Mouse (Mus musculus) megakaryocyte, embryonic 14.5 days (primary cell): Measurements from ENCODE around the gene Abca7. TPM values are rescaled to one million over a fixed set of nuclear protein-coding genes. Genes with fewer than 3 reads are reported as not detected.
"Not testable (repeated sequence)": the region's sequence is repeated elsewhere in the genome, so short reads cannot be mapped to it uniquely, and the experiment has no call there.

Experiments used
- H3K27me3 ChIP-seq: replicated peaks from 2 replicates; pipeline ENCODE3; 2012; ENCODE audit warnings: inconsistent platforms
- H3K36me3 ChIP-seq: replicated peaks from 2 replicates; pipeline ENCODE3; 2012; ENCODE audit warnings: low read length, inconsistent platforms, mixed read lengths
- H3K4me1 ChIP-seq: 2 replicates; pipeline ENCODE4 v1.6.1; 2012; ENCODE audit warnings: inconsistent platforms
- H3K4me3 ChIP-seq: replicated peaks from 2 replicates; pipeline ENCODE3; 2012; ENCODE audit warnings: moderate library complexity, mild to moderate bottlenecking, inconsistent platforms
- H3K9me3 ChIP-seq: 2 replicates; pipeline ENCODE4 v1.6.1; 2012; ENCODE audit warnings: inconsistent platforms
- FLI1 ChIP-seq: IDR thresholded peaks from 2 replicates; pipeline ENCODE4 v1.6.1; 2012; ENCODE audit warnings: low read length, inconsistent platforms, mixed read lengths
- GATA1 ChIP-seq: IDR thresholded peaks from 3 replicates; pipeline ENCODE4 v1.6.1; 2012; ENCODE audit warnings: mixed read lengths, low read length, inconsistent platforms, borderline replicate concordance
- polyA plus RNA-seq: library from polyadenylated mRNA; stranded (reverse); fragments of >175 nt; gene quantifications from 2 replicates; pipeline ENCODE4 v1.2.3, GENCODE M21; 2012; ENCODE audit warnings: low replicate concordance; ENCODE audit not compliant: insufficient read depth

Gene Abca7
- polyA plus RNA-seq, 1 experiment: 47.4 TPM

DNA sequence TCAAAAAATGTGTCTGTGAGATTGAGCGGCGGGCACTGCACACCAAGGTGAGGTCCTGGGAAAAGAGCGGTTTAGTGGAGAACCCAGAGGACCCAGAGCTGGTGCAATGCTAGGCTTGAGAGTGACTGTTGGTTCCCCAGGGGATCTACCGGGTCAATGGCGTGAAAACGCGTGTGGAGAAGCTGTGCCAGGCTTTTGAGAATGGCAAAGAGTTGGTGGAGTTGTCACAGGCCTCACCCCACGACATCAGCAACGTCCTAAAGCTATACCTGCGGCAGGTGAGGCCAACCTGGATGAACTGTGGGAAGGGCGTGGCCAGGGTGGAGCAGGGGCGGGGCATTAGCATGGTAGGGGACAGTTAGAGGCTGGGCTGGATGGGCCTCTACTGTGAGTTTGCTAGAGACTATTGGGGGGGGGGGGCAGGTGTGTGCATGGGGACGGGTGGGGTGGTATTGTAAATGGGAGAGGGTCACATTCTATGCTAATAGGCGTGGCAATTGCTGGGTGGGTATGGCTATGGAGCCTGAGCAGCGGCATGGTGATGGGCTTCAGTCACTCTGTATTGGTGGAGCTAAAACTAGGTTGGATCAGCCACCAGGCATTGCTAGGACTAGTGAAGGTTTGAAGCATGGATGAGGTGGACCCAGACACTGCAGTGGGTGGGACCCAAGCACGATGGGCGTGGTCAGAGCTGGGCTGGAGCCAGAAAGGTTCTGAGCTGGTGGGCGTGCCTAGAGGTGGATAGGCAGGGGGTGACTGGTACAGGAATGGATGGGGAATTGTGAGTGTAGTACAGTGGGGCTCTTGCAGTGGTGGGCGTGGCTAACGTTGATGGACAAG is 31.6 kb downstream of the Abca7 start:
- H3K27me3 ChIP-seq: no peaks in the 10 kb centered on the region
- H3K4me1 ChIP-seq: peaks cover 99% of the 10 kb centered on the region
- H3K9me3 ChIP-seq: no peaks in the 10 kb centered on the region
- TF ChIP-seq FLI1 (no peak), GATA1 (no peak)
- peak overlapping the region; percentile 79 for H3K4me3 ChIP-seq
- H3K36me3 ChIP-seq: peaks cover 99% of the 10 kb centered on the region

DNA sequence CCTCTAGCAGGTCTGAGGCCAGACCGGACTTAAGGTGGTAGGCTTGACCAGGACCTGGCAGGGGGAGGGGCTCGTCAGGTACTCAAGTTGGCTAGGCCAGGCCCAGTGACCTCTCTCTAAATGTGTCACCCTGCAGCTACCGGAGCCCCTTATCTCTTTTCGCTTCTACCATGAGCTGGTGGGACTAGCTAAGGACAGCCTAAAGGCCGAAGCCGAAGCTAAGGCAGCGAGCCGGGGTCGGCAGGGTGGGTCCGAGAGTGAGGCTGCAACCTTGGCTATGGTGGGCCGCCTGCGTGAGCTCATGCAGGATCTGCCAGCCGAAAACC is 32.2 kb downstream of the Abca7 start:
- no peaks in the 10 kb centered on the region for H3K27me3 ChIP-seq
- TF ChIP-seq GATA1 (no peak), FLI1 (no peak)
- peak overlapping the region; percentile 76 for H3K4me3 ChIP-seq
- H3K4me1 ChIP-seq: peaks cover 99% of the 10 kb centered on the region
- H3K36me3 ChIP-seq: peaks cover 99% of the 10 kb centered on the region
- no peaks in the 10 kb centered on the region for H3K9me3 ChIP-seq

DNA sequence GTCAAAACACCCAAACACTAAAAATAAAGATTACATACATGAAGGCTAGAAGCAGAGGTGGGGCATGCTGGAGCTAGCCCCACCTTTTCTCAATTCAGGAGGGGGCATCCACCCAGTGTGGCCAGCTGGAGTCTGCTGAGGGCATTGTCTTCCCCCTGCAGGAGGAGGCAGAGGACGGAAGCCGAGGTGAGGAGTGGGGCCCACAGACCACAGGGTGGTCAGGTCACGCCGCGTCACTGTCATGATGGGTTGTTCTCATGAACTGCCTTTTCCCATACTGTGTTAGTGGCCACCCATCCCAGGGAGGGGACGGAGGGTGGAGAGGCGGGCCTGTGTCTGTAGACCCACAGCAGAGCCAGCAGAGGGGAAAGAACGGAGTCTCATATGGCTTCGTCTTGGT is 33.9 kb downstream of the Abca7 start:
- H3K9me3 ChIP-seq: no peaks in the 10 kb centered on the region
- no peaks in the 10 kb centered on the region for H3K27me3 ChIP-seq
- peak overlapping the region; percentile 83 for H3K4me3 ChIP-seq
- peaks cover 99% of the 10 kb centered on the region for H3K4me1 ChIP-seq
- peaks cover 99% of the 10 kb centered on the region for H3K36me3 ChIP-seq
- TF ChIP-seq FLI1: no peak
- no peak for TF ChIP-seq GATA1

DNA sequence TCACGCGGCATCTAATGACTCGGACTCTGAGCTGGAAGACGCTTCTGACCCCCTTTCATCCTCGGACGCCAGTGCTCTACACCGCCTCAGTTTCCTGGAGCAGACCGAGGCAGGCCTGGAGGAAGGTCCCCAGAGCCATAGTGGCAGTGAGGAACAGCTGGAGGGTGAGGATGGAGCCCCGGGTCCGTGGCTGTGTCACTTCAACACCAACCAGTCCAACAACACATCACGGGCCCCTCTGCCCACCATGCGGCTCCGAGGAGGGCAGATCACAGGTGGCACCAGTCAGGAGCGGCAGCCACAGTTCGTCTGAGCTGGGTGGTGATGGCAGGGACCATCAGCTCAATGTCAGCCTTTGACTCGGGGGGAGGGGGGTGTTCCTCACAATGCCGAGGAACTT is 34.4 kb downstream of the Abca7 start:
- Histone ChIP-seq H3K4me1 (peaks cover 99% of the 10 kb centered on the region), H3K36me3 (peaks cover 99% of the 10 kb centered on the region), H3K27me3 (no peaks in the 10 kb centered on the region), H3K9me3 (no peaks in the 10 kb centered on the region), H3K4me3 (peak overlapping the region; percentile 83)
- TF ChIP-seq GATA1: no peak
- no peak for TF ChIP-seq FLI1

DNA sequence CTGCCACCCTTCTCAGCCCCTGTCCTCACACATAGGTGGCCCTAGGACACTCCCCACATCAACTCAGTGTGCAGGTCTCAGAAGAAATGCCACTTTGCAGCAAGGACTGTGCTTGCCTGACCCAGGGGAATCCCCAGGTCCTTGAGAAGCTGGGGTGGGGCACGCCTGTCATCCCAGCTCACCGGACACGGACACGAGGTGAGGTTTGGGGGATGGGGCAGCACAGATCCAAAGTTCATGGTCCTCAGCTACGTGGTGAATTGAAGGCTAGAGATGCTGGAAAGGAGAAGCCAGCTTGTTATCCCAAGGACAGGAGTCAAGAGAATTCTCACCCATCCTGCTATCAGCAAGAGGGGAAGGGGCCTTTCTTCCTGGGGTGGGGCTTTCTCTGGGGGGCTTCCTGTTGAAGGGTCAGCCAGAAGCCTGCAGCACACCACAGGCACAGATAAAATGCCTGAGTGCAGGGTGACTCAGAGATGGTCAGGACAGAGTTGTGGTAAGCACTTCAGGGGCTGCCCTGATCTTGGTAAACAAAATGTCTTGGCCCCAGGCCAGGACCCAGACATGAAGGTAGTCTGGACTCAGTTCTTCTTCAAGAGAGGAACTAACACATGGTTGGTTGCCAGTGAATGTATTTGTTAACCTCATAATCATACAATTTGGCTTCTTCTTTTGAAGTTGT is 36.6 kb downstream of the Abca7 start:
- TF ChIP-seq FLI1: peak; percentile 88
- peak; percentile 92 for TF ChIP-seq GATA1
- Histone ChIP-seq H3K36me3 (peaks cover 99% of the 10 kb centered on the region), H3K4me1 (peaks cover 99% of the 10 kb centered on the region), H3K27me3 (no peaks in the 10 kb centered on the region), H3K9me3 (no peaks in the 10 kb centered on the region), H3K4me3 (peak overlapping the region; percentile 83)

DNA sequence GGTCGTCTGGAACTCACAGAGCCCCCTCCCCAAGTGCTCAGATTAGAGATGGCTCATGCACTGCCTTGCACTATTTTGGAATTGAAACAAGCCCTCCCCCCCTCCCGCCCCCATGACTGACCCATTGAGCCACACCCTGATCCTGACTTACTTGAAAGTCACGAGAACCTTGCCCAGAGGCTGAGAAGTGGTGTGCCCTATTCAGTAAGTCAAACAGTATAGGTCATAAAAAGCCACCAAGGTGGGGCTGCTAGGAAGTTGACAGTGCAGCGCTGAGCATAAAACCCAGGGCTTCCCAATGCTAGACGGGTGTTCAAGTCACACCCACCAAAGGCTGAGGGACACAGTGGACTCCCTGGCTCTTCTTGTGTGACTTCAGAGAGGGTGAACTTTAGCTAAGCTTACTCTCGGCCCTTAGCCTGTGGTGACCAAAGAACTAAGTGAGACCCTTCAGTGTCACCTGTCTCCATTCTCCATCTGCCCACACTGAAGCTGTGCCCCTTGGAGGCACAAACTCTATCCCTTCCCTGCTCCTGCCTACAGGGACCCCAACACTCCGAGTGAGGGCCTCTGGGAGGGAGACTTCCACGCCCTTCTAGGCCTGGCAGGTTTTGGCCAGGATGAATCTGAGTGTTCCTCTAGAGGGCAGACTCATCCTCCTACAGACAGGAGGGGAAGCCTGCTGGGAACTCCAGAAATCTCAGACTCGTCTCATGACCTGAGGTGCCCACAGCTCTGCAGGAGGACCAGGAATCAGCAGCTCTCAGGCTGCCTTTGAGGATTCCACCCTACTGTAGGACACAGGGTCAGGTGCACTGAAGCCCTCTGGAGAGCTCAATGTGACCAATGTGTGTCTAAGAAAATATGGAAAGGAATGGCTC is 37.5 kb downstream of the Abca7 start:
- Histone ChIP-seq H3K27me3 (no peaks in the 10 kb centered on the region), H3K4me3 (peak overlapping the region; percentile 83), H3K4me1 (peaks cover 99% of the 10 kb centered on the region), H3K36me3 (peaks cover 99% of the 10 kb centered on the region), H3K9me3 (no peaks in the 10 kb centered on the region)
- TF ChIP-seq GATA1 (no peak), FLI1 (no peak)

DNA sequence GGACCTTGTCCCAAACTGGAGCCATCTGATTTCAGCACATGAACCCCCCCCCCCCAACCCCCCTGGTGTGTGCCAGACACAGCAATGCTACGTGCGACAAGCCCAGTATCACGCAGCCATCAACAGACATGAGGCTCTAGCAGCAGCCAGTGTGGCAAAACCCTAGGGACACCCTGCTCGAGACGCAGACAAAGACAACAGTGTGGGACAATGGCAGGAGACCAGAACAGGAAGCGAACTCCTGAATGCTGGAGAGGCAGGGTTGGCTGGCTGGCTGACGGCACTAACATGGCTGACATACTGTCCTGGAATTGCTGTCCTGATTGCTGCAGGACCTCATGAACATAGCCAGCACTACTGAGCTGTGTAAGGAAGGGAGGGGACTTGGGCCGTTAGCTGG is 38.9 kb downstream of the Abca7 start:
- Histone ChIP-seq H3K4me1 (peaks cover 91% of the 10 kb centered on the region), H3K9me3 (no peaks in the 10 kb centered on the region), H3K4me3 (peak overlapping the region; percentile 75), H3K36me3 (peaks cover 86% of the 10 kb centered on the region), H3K27me3 (no peaks in the 10 kb centered on the region)
- TF ChIP-seq FLI1: no peak
- TF ChIP-seq GATA1: no peak

DNA sequence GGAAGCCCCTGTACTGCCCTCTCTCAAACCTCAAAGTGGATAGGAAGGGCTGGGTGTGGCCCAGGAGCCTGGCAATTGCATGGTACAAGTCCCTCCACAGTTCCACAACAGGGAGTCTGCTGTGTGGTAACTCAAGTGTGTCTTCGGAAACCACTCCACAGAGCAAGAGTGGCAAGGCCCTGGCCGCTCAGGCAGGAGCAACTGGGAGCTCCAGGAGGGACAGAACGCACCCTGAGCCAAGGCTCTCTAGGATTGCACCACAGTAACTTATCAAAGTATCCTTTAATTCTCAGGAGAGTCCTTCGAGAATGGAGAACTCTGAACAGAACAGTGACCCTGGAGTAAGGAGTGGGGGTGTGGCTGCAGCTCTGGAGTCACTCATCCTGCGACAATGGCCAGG is 39.4 kb downstream of the Abca7 start:
- Histone ChIP-seq H3K9me3 (no peaks in the 10 kb centered on the region), H3K4me3 (peak overlapping the region; percentile 75), H3K4me1 (peaks cover 90% of the 10 kb centered on the region), H3K36me3 (peaks cover 81% of the 10 kb centered on the region), H3K27me3 (no peaks in the 10 kb centered on the region)
- no peak for TF ChIP-seq GATA1
- no peak for TF ChIP-seq FLI1

DNA sequence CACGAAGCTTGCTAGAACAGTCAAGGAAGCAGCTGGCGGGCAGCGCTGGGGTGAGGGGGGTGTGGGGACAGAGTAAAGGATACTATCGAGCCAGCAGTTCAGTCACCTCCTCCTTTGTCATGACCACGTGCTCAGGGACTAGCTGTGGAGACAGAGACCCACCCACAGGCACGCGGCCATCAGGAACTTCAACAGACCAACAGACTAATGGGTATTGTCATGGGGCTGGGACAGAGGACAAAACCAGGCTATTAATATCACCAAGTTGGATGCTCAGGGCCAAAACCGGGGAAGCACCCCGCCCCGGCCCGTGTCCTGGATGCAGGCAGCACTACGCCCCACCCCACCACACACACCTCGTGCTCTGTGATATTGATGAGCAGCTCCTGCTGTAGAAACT is 40.5 kb downstream of the Abca7 start:
- H3K4me1 ChIP-seq: peaks cover 86% of the 10 kb centered on the region
- H3K36me3 ChIP-seq: peaks cover 71% of the 10 kb centered on the region

DNA sequence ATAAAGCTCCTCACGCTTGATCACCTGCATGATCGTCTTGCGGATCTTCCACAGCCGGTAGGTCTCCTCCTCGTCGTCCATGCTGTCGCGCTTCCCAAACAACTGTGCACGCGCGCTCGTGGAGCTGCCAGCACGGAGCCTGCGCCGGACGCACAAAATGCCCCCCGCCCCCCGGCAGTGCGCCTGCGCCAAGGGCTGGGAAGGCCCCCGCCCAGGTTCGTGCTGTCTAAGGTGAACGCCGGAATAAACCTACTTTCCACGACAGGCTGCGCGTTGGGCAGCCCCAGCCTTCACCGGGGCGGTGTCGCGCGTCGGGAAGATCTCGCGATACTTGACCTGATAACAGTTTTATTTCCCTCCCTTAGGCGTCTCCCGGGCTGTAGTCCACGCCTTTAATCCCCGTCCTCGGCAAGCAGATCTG is 43.3 kb downstream of the Abca7 start, which contains the start of gene Polr2e:
Polr2e (minus strand) TSS at position 237 of the 421 bp plus-strand sequence.
- H3K4me3 ChIP-seq: peak within 1 kb of the TSS; percentile 97
- no peaks in the 10 kb centered on the region for H3K27me3 ChIP-seq
- H3K36me3 ChIP-seq: peaks cover 44% of the 10 kb centered on the region
- no peaks in the 10 kb centered on the region for H3K9me3 ChIP-seq
- H3K4me1 ChIP-seq: peaks cover 84% of the 10 kb centered on the region
- no peak for TF ChIP-seq GATA1
- no peak for TF ChIP-seq FLI1

More for the DNA sequence above, 40.5 kb downstream of the Abca7 start:
- Histone ChIP-seq H3K9me3 (no peaks in the 10 kb centered on the region), H3K27me3 (no peaks in the 10 kb centered on the region), H3K4me3 (peak overlapping the region; percentile 64)
- TF ChIP-seq GATA1 (no peak), FLI1 (no peak)

DNA sequence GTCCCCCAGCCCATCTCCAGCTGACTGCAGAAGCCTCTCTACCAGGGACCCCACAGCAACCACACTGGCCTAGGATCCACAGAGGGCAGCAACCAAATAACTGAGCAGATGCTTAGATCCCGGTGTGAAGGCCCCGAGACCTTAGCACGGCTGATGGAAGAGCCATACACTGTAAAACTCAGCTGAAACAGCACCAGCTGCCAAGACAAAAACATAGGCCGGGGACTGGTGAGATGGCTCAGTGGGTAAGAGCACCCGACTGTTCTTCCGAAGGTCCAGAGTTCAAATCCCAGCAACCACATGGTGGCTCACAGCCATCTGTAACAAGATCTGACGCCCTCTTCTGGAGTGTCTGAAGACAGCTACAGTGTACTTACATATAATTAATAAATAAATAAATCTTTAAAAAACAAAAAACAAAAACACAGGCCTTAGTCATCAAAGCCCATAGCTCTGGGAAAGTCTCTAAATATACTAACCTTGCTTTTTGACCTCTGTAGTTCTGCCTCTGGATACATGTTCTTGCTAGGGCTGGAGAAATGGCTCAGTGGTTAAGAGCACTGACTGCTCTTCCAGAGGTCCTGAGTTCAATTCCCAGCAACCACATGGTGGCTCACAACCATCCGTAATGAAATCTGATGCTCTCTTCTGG is 45.2 kb downstream of the Abca7 start:
- Histone ChIP-seq H3K36me3 (peaks cover 24% of the 10 kb centered on the region), H3K4me1 (peaks cover 78% of the 10 kb centered on the region)
- H3K9me3 ChIP-seq, H3K27me3 ChIP-seq, H3K4me3 ChIP-seq: not testable (repeated sequence)
